Mouse (Mus musculus) forebrain, embryonic 12.5 days (tissue): ENCODE data around the gene Cabp2. TPM values are rescaled to one million over a fixed set of nuclear protein-coding genes. Genes with fewer than 3 reads are reported as not detected.
"Not testable (repeated sequence)": the region's sequence is repeated elsewhere in the genome, so short reads cannot be mapped to it uniquely, and the experiment has no call there.

Source experiments
- ATAC-seq: fragments of 200-750 bp; cut with Nextera tagmentation; 2 replicates; pipeline ENCODE4 v1.8.0; 2017; ENCODE audit warnings: moderate TSS enrichment; ENCODE audit not compliant: low FRiP score
- H3K27ac ChIP-seq: fragments of 300-500 bp; sonication (generic); 2 replicates; pipeline ENCODE4 v1.5.1; 2016; ENCODE audit warnings: mild to moderate bottlenecking
- H3K27me3 ChIP-seq: fragments of 300-500 bp; sonication (generic); 2 replicates; pipeline ENCODE4 v1.6.1; 2016; ENCODE audit warnings: mild to moderate bottlenecking
- H3K36me3 ChIP-seq: fragments of 300-500 bp; sonication (generic); replicated peaks from 2 replicates; pipeline ENCODE4 v1.6.1; 2016; ENCODE audit warnings: mild to moderate bottlenecking
- H3K4me1 ChIP-seq: fragments of 300-500 bp; sonication (generic); 2 replicates; pipeline ENCODE4 v1.6.1; 2016
- H3K4me2 ChIP-seq: fragments of 300-500 bp; sonication (generic); 2 replicates; pipeline ENCODE4 v1.6.1; 2016; ENCODE audit warnings: mild to moderate bottlenecking, moderate library complexity
- H3K4me3 ChIP-seq: fragments of 300-500 bp; sonication (generic); replicated peaks from 2 replicates; pipeline ENCODE4 v1.5.1; 2016; ENCODE audit warnings: mild to moderate bottlenecking
- H3K9ac ChIP-seq: fragments of 300-500 bp; sonication (generic); 2 replicates; pipeline ENCODE4 v1.6.1; 2016; ENCODE audit warnings: mild to moderate bottlenecking
- H3K9me3 ChIP-seq: fragments of 300-500 bp; sonication (generic); 2 replicates; pipeline ENCODE4 v1.6.1; 2016
- WGBS: fragments of 180-500 bp; shearing (Covaris S2); methylation state at CpG from one replicate; pipeline ENCODE4 v1.1.7; 2016; 5-methylcytosine and 5-hydroxymethylcytosine counted together
- polyA plus RNA-seq: library from polyadenylated mRNA; unstranded; fragments of >200 nt; fragmentation: Nextera tagmentation; extraction: Ambion mirVana; gene quantifications from 2 replicates; pipeline ENCODE4 v1.2.1, GENCODE M21; 2016

Cabp2 gene
- polyA plus RNA-seq, 1 experiment from 2014 or later, result not detected

DNA sequence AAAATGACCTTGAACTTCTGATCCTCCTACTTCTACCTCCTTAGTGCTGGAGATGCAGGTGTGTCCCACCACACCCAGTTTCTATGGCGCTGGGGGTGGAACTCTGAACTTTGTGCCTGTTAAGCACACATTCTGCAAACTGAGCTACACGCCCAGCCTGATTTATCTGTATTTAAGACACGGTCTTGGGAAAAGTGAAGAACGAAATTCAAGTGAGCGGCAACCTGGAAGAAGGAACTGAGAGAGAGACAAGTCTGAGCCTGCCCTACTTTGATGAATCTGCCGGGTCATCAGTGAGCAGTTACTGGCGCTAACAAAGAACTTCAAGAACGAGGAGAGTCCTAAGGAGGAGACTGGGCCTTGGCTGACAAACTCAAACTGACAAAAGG is 34.5 kb upstream of the Cabp2 start:
- H3K4me1 ChIP-seq, result no peaks in the 10 kb centered on the region

DNA sequence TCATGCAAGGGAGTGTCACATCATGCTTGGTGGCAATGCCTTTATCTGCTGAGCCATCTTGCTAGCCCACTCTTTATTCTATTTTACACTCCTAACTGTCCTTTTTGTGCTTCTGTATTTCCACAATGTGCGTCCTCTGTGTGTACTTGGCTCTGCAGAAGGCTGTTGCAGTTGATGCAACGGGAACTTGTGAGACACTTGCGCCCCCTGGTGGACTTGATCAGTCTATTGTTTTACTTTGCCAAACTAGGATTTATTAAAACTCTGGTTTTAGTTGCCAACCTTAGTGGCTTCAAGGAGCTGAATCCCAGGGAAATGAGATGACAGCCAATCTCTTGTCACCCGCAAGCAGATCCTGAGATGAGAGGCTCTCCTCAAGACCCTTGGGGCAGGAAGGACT is 33.5 kb upstream of the Cabp2 start:
- Histone ChIP-seq H3K27me3 (no peaks in the 10 kb centered on the region), H3K9me3 (no peaks in the 10 kb centered on the region), H3K4me2 (no peak overlapping the region), H3K4me1 (no peaks in the 10 kb centered on the region), H3K27ac (no peak overlapping the region), H3K36me3 (no peaks in the 10 kb centered on the region), H3K4me3 (no peak overlapping the region), H3K9ac (no peak overlapping the region)
- 19% methylated on average over 4 of the region's 4 CpGs for WGBS
- no peak for ATAC-seq

More for the DNA sequence above, 34.5 kb upstream of the Cabp2 start:
- no peak overlapping the region for H3K4me3 ChIP-seq
- no peak overlapping the region for H3K9ac ChIP-seq
- no peaks in the 10 kb centered on the region for H3K27me3 ChIP-seq
- no peak for ATAC-seq
- H3K27ac ChIP-seq, result no peak overlapping the region
- H3K36me3 ChIP-seq, result no peaks in the 10 kb centered on the region
- no peak overlapping the region for H3K4me2 ChIP-seq
- 85% methylated on average over 8 of the region's 8 CpGs for WGBS
- no peaks in the 10 kb centered on the region for H3K9me3 ChIP-seq

DNA sequence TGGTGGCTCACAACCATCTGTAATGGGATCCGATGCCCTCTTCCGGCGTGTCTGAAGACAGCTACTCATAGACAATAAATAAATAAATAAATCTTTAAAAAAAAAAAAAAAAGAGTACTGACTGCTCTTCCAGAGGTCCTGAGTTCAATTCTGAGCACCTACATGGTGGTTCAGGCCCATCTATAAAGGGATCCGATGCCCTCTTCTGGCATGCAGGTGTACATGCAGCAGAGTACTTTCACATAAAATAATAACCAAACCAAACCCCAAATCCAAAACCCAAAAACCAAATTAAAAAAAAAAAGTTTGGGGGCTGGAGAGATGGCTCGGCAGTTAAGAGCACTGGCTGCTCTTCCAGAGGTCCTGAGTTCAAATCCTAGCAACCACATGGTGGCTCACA is 32.3 kb upstream of the Cabp2 start:
- not testable (repeated sequence) for H3K36me3 ChIP-seq, H3K4me2 ChIP-seq, H3K9ac ChIP-seq, H3K4me3 ChIP-seq, H3K27ac ChIP-seq, ATAC-seq, H3K27me3 ChIP-seq, H3K9me3 ChIP-seq, H3K4me1 ChIP-seq
- WGBS, result 87% methylated on average over 5 of the region's 5 CpGs

DNA sequence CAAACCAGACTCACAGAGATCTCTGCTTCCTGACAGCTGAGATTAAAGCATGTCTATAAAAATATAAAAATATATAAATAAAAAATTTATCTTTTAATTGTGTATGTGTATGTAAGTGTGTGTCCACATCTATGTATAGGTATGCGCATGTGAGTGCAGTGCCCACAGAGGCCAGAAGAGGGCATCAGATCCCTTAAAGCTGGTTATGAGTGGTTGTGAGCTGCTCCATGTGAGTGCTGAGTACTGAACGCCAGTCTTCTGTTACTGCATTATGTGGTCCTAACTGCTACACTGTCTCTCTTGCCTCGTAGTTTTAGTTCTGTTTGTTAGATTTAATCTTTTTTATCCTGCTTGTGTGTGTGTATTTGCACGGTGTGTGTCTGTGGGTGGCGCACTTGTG is 30.4 kb upstream of the Cabp2 start:
- Histone ChIP-seq H3K27me3 (no peaks in the 10 kb centered on the region), H3K27ac (no peak overlapping the region), H3K4me1 (no peaks in the 10 kb centered on the region), H3K9ac (no peak overlapping the region), H3K36me3 (no peaks in the 10 kb centered on the region), H3K9me3 (no peaks in the 10 kb centered on the region), H3K4me2 (no peak overlapping the region), H3K4me3 (no peak overlapping the region)
- WGBS, result 90% methylated on average over 5 of the region's 5 CpGs
- ATAC-seq, result no peak

DNA sequence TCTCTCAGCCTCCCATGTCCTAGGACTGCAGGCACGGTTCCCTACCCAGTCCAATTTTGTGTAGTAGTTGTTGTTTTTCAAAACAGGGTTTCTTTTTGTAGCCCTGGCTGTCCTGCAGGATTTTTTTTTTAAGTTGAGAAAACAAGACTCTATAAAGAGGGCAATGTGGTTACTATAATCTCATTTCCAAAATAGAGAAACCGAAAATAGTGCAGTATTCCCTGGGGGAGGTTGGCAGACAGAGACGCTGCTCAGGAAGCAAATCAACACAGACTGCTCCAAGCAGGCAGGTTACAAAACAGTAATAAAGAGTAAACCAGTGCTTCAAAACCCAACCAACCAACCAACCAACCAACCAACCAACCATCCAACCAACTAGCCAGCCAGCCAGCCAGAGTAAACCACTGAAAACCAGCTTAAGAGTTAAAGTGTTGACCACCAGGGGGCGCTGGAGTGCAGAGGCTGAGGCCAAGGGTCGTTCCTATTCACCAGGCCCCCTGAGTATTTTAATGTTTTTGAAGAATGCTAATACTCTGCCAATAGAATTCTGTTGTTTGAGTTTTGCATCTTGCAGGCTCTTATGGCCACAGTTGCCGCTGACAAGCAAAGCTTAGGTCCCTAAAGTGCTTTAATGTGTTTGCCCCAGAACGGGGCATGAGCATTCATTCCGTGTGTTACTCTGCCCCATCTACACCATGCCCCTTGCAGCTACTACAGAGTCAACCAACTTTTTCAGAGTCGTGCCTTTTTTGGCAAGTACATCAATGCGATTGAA is 29.4 kb upstream of the Cabp2 start:
- no peaks in the 10 kb centered on the region for H3K9me3 ChIP-seq
- H3K4me1 ChIP-seq, result no peaks in the 10 kb centered on the region
- 54% methylated on average over 10 of the region's 10 CpGs for WGBS
- no peaks in the 10 kb centered on the region for H3K36me3 ChIP-seq
- H3K4me3 ChIP-seq, result no peak overlapping the region
- H3K27me3 ChIP-seq, result no peaks in the 10 kb centered on the region
- H3K9ac ChIP-seq, result no peak overlapping the region
- H3K27ac ChIP-seq, result no peak overlapping the region
- no peak for ATAC-seq
- H3K4me2 ChIP-seq, result no peak overlapping the region

DNA sequence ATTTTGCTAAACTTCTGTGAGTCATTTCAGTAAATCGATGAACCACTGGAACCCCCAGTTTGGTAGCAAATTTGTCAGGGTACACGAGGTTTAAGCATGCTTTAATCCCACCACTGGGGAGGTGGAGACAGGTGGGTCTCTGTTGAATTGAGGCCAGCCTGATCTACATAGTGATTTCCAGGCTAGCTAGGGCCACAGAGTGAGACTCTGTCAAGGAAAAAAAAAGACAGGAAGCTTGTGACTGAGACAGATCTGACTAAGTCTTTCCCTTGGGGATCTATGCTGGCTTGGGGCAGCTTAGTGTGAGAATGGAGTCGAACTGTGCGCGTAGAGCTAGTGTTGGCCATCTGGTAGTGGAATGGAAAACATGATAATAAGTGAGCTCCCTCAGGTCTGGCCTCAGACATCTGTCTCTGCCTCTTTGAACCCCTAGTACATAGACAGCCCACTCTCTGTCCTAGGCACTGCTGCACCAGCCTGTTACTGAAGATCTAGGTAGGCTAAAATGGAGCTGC is 28.8 kb upstream of the Cabp2 start:
- Histone ChIP-seq H3K9ac (no peak overlapping the region), H3K27ac (no peak overlapping the region), H3K27me3 (no peaks in the 10 kb centered on the region), H3K4me1 (no peaks in the 10 kb centered on the region), H3K4me3 (no peak overlapping the region), H3K9me3 (no peaks in the 10 kb centered on the region), H3K4me2 (no peak overlapping the region), H3K36me3 (no peaks in the 10 kb centered on the region)
- 88% methylated on average over 5 of the region's 5 CpGs for WGBS
- no peak for ATAC-seq

DNA sequence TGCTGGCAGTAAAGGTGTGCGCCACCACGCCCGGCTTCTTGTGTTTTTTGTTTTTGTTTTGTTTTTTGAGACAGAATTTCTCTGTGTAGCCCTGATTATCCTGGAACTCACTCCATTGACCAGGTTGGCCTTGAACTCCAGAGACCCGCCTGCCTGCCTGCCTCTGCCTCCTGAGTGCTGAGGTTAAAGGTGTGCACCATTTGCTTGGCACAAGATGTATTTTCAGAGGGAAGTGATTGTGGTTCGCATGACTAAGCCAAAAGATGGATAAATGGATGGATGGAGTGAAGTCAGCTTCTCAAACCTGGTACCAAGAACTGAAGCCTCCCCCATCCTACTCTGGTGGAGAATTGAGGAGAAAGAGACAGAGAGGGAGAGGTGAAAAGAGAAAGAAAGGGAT is 26.8 kb upstream of the Cabp2 start:
- Histone ChIP-seq H3K9ac (no peak overlapping the region), H3K9me3 (no peaks in the 10 kb centered on the region), H3K4me2 (no peak overlapping the region), H3K4me1 (no peaks in the 10 kb centered on the region), H3K27me3 (no peaks in the 10 kb centered on the region), H3K36me3 (no peaks in the 10 kb centered on the region), H3K27ac (no peak overlapping the region), H3K4me3 (no peak overlapping the region)
- no peak for ATAC-seq
- WGBS, result 81% methylated on average over 5 of the region's 5 CpGs

DNA sequence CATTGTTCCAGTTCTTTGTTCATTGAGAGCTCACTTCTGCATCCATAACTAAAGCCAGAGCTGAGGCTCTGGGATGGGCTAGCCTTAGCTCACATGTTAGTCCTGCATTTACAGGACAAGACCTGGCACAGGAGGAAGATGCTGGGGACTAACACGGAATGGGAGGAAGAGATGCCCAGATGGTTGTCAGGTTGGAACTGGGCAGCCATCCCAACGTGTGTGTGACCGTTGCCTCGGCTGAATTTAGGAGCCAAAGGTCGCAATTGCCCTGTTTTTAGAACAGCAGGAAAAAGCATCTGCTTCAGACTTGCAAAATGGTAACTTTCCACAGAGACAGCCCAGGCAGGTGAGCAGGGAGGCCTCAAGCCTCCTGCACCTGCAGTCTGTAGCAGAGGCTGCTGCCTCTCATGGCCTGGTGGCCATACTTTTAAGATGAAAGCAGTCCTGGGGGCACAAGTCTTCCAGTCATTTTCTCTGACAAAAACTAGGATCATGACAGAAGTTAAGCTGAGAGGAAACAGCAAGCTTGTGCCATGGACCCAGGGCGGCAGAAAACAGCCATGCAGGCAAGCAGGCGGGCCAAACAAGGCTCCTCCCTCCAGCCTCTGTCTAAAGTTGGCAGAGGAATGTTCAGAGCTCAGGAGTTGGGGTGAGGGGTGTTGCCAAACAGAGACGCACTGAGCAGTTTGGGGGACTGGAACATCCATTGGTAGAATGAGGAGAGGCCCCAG is 26.0 kb upstream of the Cabp2 start:
- Histone ChIP-seq H3K4me2 (no peak overlapping the region), H3K4me3 (no peak overlapping the region), H3K4me1 (no peaks in the 10 kb centered on the region), H3K9ac (no peak overlapping the region), H3K27me3 (no peaks in the 10 kb centered on the region), H3K27ac (no peak overlapping the region), H3K9me3 (no peaks in the 10 kb centered on the region), H3K36me3 (no peaks in the 10 kb centered on the region)
- ATAC-seq, result no peak
- WGBS, result 78% methylated on average over 8 of the region's 8 CpGs

DNA sequence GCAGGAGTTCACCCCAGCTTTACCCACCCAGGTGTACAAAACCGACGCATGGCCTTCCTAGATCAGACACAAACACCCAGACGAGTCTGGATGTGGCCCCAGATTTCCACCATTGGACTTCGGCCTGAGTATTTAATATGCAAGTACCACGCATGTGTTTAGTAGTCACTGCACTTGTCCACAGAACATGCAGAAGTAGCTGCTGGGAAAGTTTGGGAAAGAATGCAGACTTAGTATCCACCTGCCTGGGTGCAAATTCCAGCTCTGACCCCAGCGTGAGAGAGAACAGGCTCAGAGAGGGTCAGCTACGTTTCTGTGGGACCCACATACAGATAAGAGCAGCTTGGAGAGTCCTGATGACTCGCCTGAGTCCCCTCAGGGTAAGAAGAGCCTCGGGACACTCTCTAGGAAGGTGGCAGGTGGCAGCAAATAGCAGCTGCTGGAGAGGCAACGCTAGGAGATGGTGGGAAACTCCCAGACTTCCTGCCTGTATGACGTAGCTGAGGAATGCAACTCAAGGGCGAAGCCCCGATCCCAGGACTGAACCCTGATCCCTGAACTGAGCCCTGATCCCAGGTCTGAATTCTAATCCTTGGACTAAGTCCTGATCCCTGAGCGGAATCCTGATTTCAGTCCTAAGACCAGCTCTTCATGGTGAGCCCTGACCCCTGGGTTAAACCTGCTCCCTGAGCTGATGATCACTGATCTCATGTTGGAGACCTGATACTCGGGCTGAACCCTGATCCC is 25.3 kb upstream of the Cabp2 start:
- no peak overlapping the region for H3K27ac ChIP-seq
- ATAC-seq, result no peak
- no peak overlapping the region for H3K9ac ChIP-seq
- no peak overlapping the region for H3K4me3 ChIP-seq
- H3K9me3 ChIP-seq, result no peaks in the 10 kb centered on the region
- H3K27me3 ChIP-seq, result no peaks in the 10 kb centered on the region
- no peaks in the 10 kb centered on the region for H3K36me3 ChIP-seq
- WGBS, result 63% methylated on average over 15 of the region's 15 CpGs
- H3K4me1 ChIP-seq, result no peaks in the 10 kb centered on the region
- no peak overlapping the region for H3K4me2 ChIP-seq

DNA sequence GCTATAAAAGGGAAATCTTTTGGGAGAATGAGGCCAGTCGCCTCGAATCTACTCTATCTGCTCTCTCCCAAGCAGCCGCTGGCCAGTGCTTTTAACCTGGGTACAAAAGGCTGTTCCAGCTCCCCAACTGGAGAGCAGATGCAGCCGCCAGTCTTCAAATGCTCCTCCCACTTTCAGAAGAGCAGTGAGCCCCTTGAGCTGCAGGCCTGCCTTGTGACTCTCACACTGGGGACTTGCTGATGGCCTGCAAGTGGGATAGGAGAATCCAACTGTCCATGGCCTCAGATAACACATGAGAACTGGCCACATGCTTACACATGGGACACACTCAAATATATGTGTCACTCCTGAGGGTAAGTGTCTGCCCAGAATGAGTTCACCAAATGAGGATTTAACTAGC is 24.7 kb upstream of the Cabp2 start:
- Histone ChIP-seq H3K4me3 (no peak overlapping the region), H3K27ac (no peak overlapping the region), H3K4me1 (no peaks in the 10 kb centered on the region), H3K27me3 (no peaks in the 10 kb centered on the region), H3K9ac (no peak overlapping the region), H3K9me3 (no peaks in the 10 kb centered on the region), H3K4me2 (no peak overlapping the region), H3K36me3 (no peaks in the 10 kb centered on the region)
- WGBS, result 34% methylated on average over 4 of the region's 4 CpGs
- no peak for ATAC-seq

DNA sequence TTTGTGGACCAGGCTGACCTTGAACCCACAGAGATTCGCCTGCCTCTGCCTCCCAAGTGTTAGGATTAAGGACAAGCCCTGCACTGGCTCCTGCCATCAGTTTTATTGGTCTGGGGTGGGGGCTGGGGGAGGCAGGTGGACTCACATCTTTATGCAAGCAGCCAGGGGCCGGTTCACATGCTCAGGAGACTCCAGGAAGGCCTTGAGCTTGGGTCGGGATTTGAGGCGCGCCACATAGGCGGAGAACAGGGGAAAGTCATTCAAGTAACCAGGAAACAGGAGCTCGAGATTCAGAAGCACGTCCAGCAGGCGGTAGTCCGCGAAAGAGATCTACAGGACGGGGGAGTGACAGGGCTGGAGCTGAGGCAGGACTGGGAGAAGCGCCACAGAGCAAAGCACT is 24.0 kb upstream of the Cabp2 start:
- 83% methylated on average over 13 of the region's 13 CpGs for WGBS
- no peaks in the 10 kb centered on the region for H3K9me3 ChIP-seq
- no peaks in the 10 kb centered on the region for H3K27me3 ChIP-seq
- H3K4me1 ChIP-seq, result no peaks in the 10 kb centered on the region
- H3K36me3 ChIP-seq, result no peaks in the 10 kb centered on the region
- no peak overlapping the region for H3K9ac ChIP-seq
- H3K4me3 ChIP-seq, result no peak overlapping the region
- ATAC-seq, result no peak
- no peak overlapping the region for H3K4me2 ChIP-seq
- H3K27ac ChIP-seq, result no peak overlapping the region

DNA sequence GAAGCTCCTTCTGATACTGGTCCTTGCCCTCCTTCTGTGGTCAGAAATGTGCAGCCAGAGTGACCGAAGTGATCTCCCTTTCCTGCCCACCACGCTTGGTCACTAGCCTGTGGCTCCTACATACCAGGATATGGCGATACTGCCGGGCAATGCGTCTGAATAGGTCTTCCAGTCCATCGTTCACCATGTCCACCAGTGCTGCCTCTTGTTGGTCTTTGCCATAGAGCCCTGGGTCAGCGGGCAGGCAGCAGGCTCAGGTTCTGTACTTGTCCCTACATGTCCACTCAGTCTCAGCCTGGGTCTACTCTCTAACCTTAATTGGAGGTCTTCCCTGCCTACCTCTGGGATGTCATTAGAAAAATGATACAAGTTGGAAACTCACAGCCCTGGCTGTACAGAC is 23.4 kb upstream of the Cabp2 start:
- no peak for ATAC-seq
- H3K9ac ChIP-seq, result no peak overlapping the region
- no peaks in the 10 kb centered on the region for H3K36me3 ChIP-seq

More for the DNA sequence above, 23.4 kb upstream of the Cabp2 start:
- H3K27ac ChIP-seq, result no peak overlapping the region
- no peaks in the 10 kb centered on the region for H3K4me1 ChIP-seq
- H3K4me2 ChIP-seq, result no peak overlapping the region
- H3K27me3 ChIP-seq, result no peaks in the 10 kb centered on the region
- no peak overlapping the region for H3K4me3 ChIP-seq
- H3K9me3 ChIP-seq, result no peaks in the 10 kb centered on the region
- 93% methylated on average over 7 of the region's 7 CpGs for WGBS
